Mouse (Mus musculus): Measurements from ENCODE around the gene Slc25a25.

- no peak for TF ChIP-seq CTCF (IDR thresholded peaks at IDR 0.05; ENCODE audit: low read depth, low read length)
- no peak for TF ChIP-seq POLR2A (IDR thresholded peaks at IDR 0.05; ENCODE audit: insufficient read depth, low read length)
These were observed 35.4 kb downstream of the Slc25a25 start for GRCm38 (mm10) chr2:32415801-32416200.
